Mouse (Mus musculus) T-cell, adult 2 months (primary cell): ENCODE measurements around the gene Keg1.

Experiments
- DNase-seq: peaks from one replicate; pipeline ENCODE4 v3.0.0; 2022; ENCODE audit warnings: low spot score

The Keg1 gene

GRCm38 (mm10) chr19:12765308-12765707 is 69.7 kb downstream of the Keg1 start, which contains the start of gene Cntf:
Gene Cntf (minus strand): TSS chr19:12765632.
- DNase-seq: no peak
